Mouse (Mus musculus): ENCODE results near the gene Slc2a1. TPM values are rescaled to one million over a fixed set of nuclear protein-coding genes. Genes with fewer than 3 reads are reported as not detected.

The Slc2a1 gene
- total RNA-seq, 1 experiment, result 526 TPM

- Histone ChIP-seq H3K9ac (ENCODE audit: insufficient read depth, low read depth, low read length, poor library complexity, severe bottlenecking) (no peak overlapping the region), H3K27ac (ENCODE audit: insufficient read depth, low read depth, low read length, poor library complexity, severe bottlenecking) (no peak overlapping the region), H3K36me3 (ENCODE audit: control insufficient read depth, insufficient read depth, low read length, poor library complexity, severe bottlenecking) (peaks cover 80% of the 10 kb centered on the region), H3K9me3 (ENCODE audit: control insufficient read depth, insufficient read depth, low read depth, low read length) (no peaks in the 10 kb centered on the region), H3K4me3 (ENCODE audit: insufficient read depth in 1 of 2, low read depth in 1 of 2, low read length in 2 of 2, poor library complexity in 1 of 2, severe bottlenecking in 1 of 2) (no peak overlapping the region), H3K4me1 (ENCODE audit: control insufficient read depth in 2 of 2, insufficient read depth in 2 of 2, low read length in 2 of 2, poor library complexity in 1 of 2) (peaks cover 0 to 27% of the 10 kb centered on the region in 2 experiments; a peak in 2 of 4 replicates)
- DNase-seq (ENCODE audit: low read depth, low spot score), result no peak
- TF ChIP-seq HCFC1 (IDR thresholded peaks at IDR 0.05; ENCODE audit: borderline replicate concordance, insufficient read depth, low read length), result no peak
- TF ChIP-seq ZC3H11A (IDR thresholded peaks at IDR 0.05; ENCODE audit: borderline replicate concordance, low read depth, low read length), result no peak
- no peak for TF ChIP-seq ZNF384 (IDR thresholded peaks at IDR 0.05; ENCODE audit: low read depth, low read length)
- TF ChIP-seq MAFK (IDR thresholded peaks at IDR 0.05; ENCODE audit: insufficient read depth, low read depth, low read length), result no peak
- no peak for TF ChIP-seq CHD2 (IDR thresholded peaks at IDR 0.05; ENCODE audit: low read depth, low read length)
- in situ Hi-C loops (cut with MboI; ENCODE audit: low sequenced_read_pairs in 2 of 2, unreplicated experiment in 2 of 2), result no loop called here
Observed at GRCm38 (mm10) chr4:119133860-119134259, 25.3 kb downstream of the Slc2a1 start.

- in situ Hi-C loops (cut with MboI; ENCODE audit: low sequenced_read_pairs in 2 of 2, unreplicated experiment in 2 of 2), result no loop called here
- H3K9ac ChIP-seq (ENCODE audit: insufficient read depth, low read depth, low read length, poor library complexity, severe bottlenecking), result peak overlapping the region; percentile 10; the same call in 1 of the 2 replicates
- TF ChIP-seq HCFC1 (IDR thresholded peaks at IDR 0.05; ENCODE audit: borderline replicate concordance, insufficient read depth, low read length) (no peak), MAFK (IDR thresholded peaks at IDR 0.05; ENCODE audit: insufficient read depth, low read depth, low read length) (peak; percentile 77)
- H3K36me3 ChIP-seq (ENCODE audit: control insufficient read depth, insufficient read depth, low read length, poor library complexity, severe bottlenecking), result peaks cover 52% of the 10 kb centered on the region
- H3K4me1 ChIP-seq (ENCODE audit: control insufficient read depth in 2 of 2, insufficient read depth in 2 of 2, low read length in 2 of 2, poor library complexity in 1 of 2), result peaks cover 8 to 28% of the 10 kb centered on the region in 2 experiments; a peak in 3 of 4 replicates
- H3K9me3 ChIP-seq (ENCODE audit: control insufficient read depth, insufficient read depth, low read depth, low read length), result no peaks in the 10 kb centered on the region
- DNase-seq (ENCODE audit: low read depth, low spot score), result no peak
- peak overlapping the region; percentile 63; the same call in 1 of the 2 replicates for H3K27ac ChIP-seq (ENCODE audit: insufficient read depth, low read depth, low read length, poor library complexity, severe bottlenecking)
- no peak overlapping the region for H3K4me3 ChIP-seq (ENCODE audit: insufficient read depth in 1 of 2, low read depth in 1 of 2, low read length in 2 of 2, poor library complexity in 1 of 2, severe bottlenecking in 1 of 2)
Observed at GRCm38 (mm10) chr4:119137313-119137712, 28.8 kb downstream of the Slc2a1 start.

GRCm38 (mm10) chr4:119138171-119138570 lies 29.7 kb downstream of the Slc2a1 start:
- TF ChIP-seq MAFK (IDR thresholded peaks at IDR 0.05; ENCODE audit: insufficient read depth, low read depth, low read length) (no peak), ZNF384 (IDR thresholded peaks at IDR 0.05; ENCODE audit: low read depth, low read length) (no peak), ZC3H11A (IDR thresholded peaks at IDR 0.05; ENCODE audit: borderline replicate concordance, low read depth, low read length) (no peak), CHD2 (IDR thresholded peaks at IDR 0.05; ENCODE audit: low read depth, low read length) (no peak), HCFC1 (IDR thresholded peaks at IDR 0.05; ENCODE audit: borderline replicate concordance, insufficient read depth, low read length) (no peak)
- no peaks in the 10 kb centered on the region for H3K9me3 ChIP-seq (ENCODE audit: control insufficient read depth, insufficient read depth, low read depth, low read length)
- peak overlapping the region; percentile 47 for H3K27ac ChIP-seq (ENCODE audit: insufficient read depth, low read depth, low read length, poor library complexity, severe bottlenecking)
- peak overlapping the region; percentile 20 to 24; a peak in 1 of 4 replicates for H3K4me3 ChIP-seq (ENCODE audit: insufficient read depth in 1 of 2, low read depth in 1 of 2, low read length in 2 of 2, poor library complexity in 1 of 2, severe bottlenecking in 1 of 2)
- H3K4me1 ChIP-seq (ENCODE audit: control insufficient read depth in 2 of 2, insufficient read depth in 2 of 2, low read length in 2 of 2, poor library complexity in 1 of 2), result peaks cover 8 to 28% of the 10 kb centered on the region in 2 experiments; a peak in 3 of 4 replicates
- peaks cover 44% of the 10 kb centered on the region for H3K36me3 ChIP-seq (ENCODE audit: control insufficient read depth, insufficient read depth, low read length, poor library complexity, severe bottlenecking)
- peak; percentile 77 for DNase-seq (ENCODE audit: low read depth, low spot score)
- peak overlapping the region; percentile 21; the same call in 1 of the 2 replicates for H3K9ac ChIP-seq (ENCODE audit: insufficient read depth, low read depth, low read length, poor library complexity, severe bottlenecking)
- in situ Hi-C loops (cut with MboI; ENCODE audit: low sequenced_read_pairs in 2 of 2, unreplicated experiment in 2 of 2), result no loop called here

GRCm38 (mm10) chr4:119138776-119139175 lies 30.3 kb downstream of the Slc2a1 start:
- H3K36me3 ChIP-seq (ENCODE audit: control insufficient read depth, insufficient read depth, low read length, poor library complexity, severe bottlenecking), result peaks cover 37% of the 10 kb centered on the region
- no peaks in the 10 kb centered on the region for H3K9me3 ChIP-seq (ENCODE audit: control insufficient read depth, insufficient read depth, low read depth, low read length)
- DNase-seq (ENCODE audit: low read depth, low spot score), result no peak
- H3K9ac ChIP-seq (ENCODE audit: insufficient read depth, low read depth, low read length, poor library complexity, severe bottlenecking), result no peak overlapping the region
- no peak overlapping the region for H3K4me3 ChIP-seq (ENCODE audit: insufficient read depth in 1 of 2, low read depth in 1 of 2, low read length in 2 of 2, poor library complexity in 1 of 2, severe bottlenecking in 1 of 2)
- no peak overlapping the region for H3K27ac ChIP-seq (ENCODE audit: insufficient read depth, low read depth, low read length, poor library complexity, severe bottlenecking)
- in situ Hi-C loops (cut with MboI; ENCODE audit: low sequenced_read_pairs in 2 of 2, unreplicated experiment in 2 of 2), result no loop called here
- TF ChIP-seq ZC3H11A (IDR thresholded peaks at IDR 0.05; ENCODE audit: borderline replicate concordance, low read depth, low read length) (no peak), HCFC1 (IDR thresholded peaks at IDR 0.05; ENCODE audit: borderline replicate concordance, insufficient read depth, low read length) (no peak), MAFK (IDR thresholded peaks at IDR 0.05; ENCODE audit: insufficient read depth, low read depth, low read length) (peak; percentile 66), CHD2 (IDR thresholded peaks at IDR 0.05; ENCODE audit: low read depth, low read length) (no peak), ZNF384 (IDR thresholded peaks at IDR 0.05; ENCODE audit: low read depth, low read length) (no peak)
- peaks cover 8 to 28% of the 10 kb centered on the region in 2 experiments; a peak in 3 of 4 replicates for H3K4me1 ChIP-seq (ENCODE audit: control insufficient read depth in 2 of 2, insufficient read depth in 2 of 2, low read length in 2 of 2, poor library complexity in 1 of 2)

- DNase-seq (ENCODE audit: low read depth, low spot score), result peak; percentile 74
- Histone ChIP-seq H3K36me3 (ENCODE audit: control insufficient read depth, insufficient read depth, low read length, poor library complexity, severe bottlenecking) (peaks cover 25% of the 10 kb centered on the region), H3K9ac (ENCODE audit: insufficient read depth, low read depth, low read length, poor library complexity, severe bottlenecking) (no peak overlapping the region), H3K9me3 (ENCODE audit: control insufficient read depth, insufficient read depth, low read depth, low read length) (no peaks in the 10 kb centered on the region), H3K4me3 (ENCODE audit: insufficient read depth in 1 of 2, low read depth in 1 of 2, low read length in 2 of 2, poor library complexity in 1 of 2, severe bottlenecking in 1 of 2) (no peak overlapping the region), H3K4me1 (ENCODE audit: control insufficient read depth in 2 of 2, insufficient read depth in 2 of 2, low read length in 2 of 2, poor library complexity in 1 of 2) (peaks cover 8 to 25% of the 10 kb centered on the region in 2 experiments; a peak in 3 of 4 replicates), H3K27ac (ENCODE audit: insufficient read depth, low read depth, low read length, poor library complexity, severe bottlenecking) (no peak overlapping the region)
- no peak for TF ChIP-seq MAFK (IDR thresholded peaks at IDR 0.05; ENCODE audit: insufficient read depth, low read depth, low read length)
- no peak for TF ChIP-seq HCFC1 (IDR thresholded peaks at IDR 0.05; ENCODE audit: borderline replicate concordance, insufficient read depth, low read length)
- peak; percentile 67; the same call in 1 of the 2 replicates for TF ChIP-seq ZC3H11A (IDR thresholded peaks at IDR 0.05; ENCODE audit: borderline replicate concordance, low read depth, low read length)
- in situ Hi-C loops (cut with MboI; ENCODE audit: low sequenced_read_pairs in 2 of 2, unreplicated experiment in 2 of 2), result no loop called here
Observed at GRCm38 (mm10) chr4:119140126-119140525, 31.6 kb downstream of the Slc2a1 start.
